Mouse (Mus musculus) thymus, adult 2 months (tissue): ENCODE data around the gene Gatc.

Experiments
- CTCF ChIP-seq: fragments of 200-500 bp; IDR thresholded peaks from 2 replicates; pipeline ENCODE4 v1.5.1; 2012; ENCODE audit warnings: mild to moderate bottlenecking, control low read depth, low read length, moderate library complexity, borderline replicate concordance; ENCODE audit not compliant: control insufficient read depth, poor library complexity, insufficient read depth; ENCODE audit errors: extremely low read depth
- POLR2A ChIP-seq: fragments of 200-500 bp; IDR thresholded peaks from 2 replicates; pipeline ENCODE4 v1.6.1; 2012; ENCODE audit warnings: mild to moderate bottlenecking, low read length, control low read depth, moderate library complexity; ENCODE audit not compliant: control insufficient read depth, poor library complexity, insufficient read depth; ENCODE audit errors: extremely low read depth

- TF ChIP-seq CTCF (no peak), POLR2A (no peak)
These were observed 14.6 kb downstream of the Gatc start for GRCm38 (mm10) chr5:115326256-115326831.
